Mouse (Mus musculus) layer of hippocampus, adult 9-11 months (tissue): ENCODE results near the gene Impdh2.

Source experiments
- DNase-seq: peaks from one replicate; pipeline ENCODE4 v3.0.0; 2022

Gene Impdh2

GRCm38 (mm10) chr9:108608889-108609288 lies 48.8 kb downstream of the Impdh2 start:
- DNase-seq = no peak

GRCm38 (mm10) chr9:108611488-108611887 lies 51.4 kb downstream of the Impdh2 start:
- no peak for DNase-seq
